Mouse (Mus musculus) embryonic facial prominence, embryonic 11.5 days (tissue): Measurements from ENCODE around the gene Nbeal2. TPM values are rescaled to one million over a fixed set of nuclear protein-coding genes. Genes with fewer than 3 reads are reported as not detected.

Experiments used
- ATAC-seq: fragments of 200-750 bp; cut with Nextera tagmentation; replicated peaks from 2 replicates; pipeline ENCODE4 v1.8.0; 2017; ENCODE audit warnings: low read depth; ENCODE audit not compliant: insufficient number of reproducible peaks, low FRiP score, low TSS enrichment
- DNase-seq: peaks from one replicate; pipeline ENCODE4 v3.0.0-alpha.2; 2015; ENCODE audit warnings: low spot score
- H3K27ac ChIP-seq: fragments of 300-500 bp; sonication (generic); replicated peaks from 2 replicates; pipeline ENCODE4 v1.5.1; 2014; ENCODE audit warnings: mild to moderate bottlenecking, low read depth, low read length, control low read depth
- H3K27me3 ChIP-seq: fragments of 300-500 bp; sonication (generic); 2 replicates; pipeline ENCODE4 v1.6.1; 2014; ENCODE audit warnings: mild to moderate bottlenecking, low read length, moderate library complexity, mixed read lengths; ENCODE audit not compliant: control insufficient read depth, insufficient read depth
- H3K36me3 ChIP-seq: fragments of 300-500 bp; sonication (generic); replicated peaks from 2 replicates; pipeline ENCODE4 v1.6.1; 2014; ENCODE audit warnings: low read depth, mild to moderate bottlenecking, low read length, moderate library complexity, mixed read lengths; ENCODE audit not compliant: control insufficient read depth, insufficient read depth
- H3K4me1 ChIP-seq: fragments of 300-500 bp; sonication (generic); 2 replicates; pipeline ENCODE4 v1.6.1; 2014; ENCODE audit warnings: low read length, mixed read lengths; ENCODE audit not compliant: control insufficient read depth, insufficient read depth
- H3K4me2 ChIP-seq: fragments of 300-500 bp; sonication (generic); 2 replicates; pipeline ENCODE4 v1.6.1; 2014; ENCODE audit warnings: low read depth, mild to moderate bottlenecking, control low read depth, low read length, moderate library complexity
- H3K4me3 ChIP-seq: fragments of 300-500 bp; sonication (generic); 2 replicates; pipeline ENCODE4 v1.5.1; 2014; ENCODE audit warnings: low read depth, low read length, control low read depth
- H3K9ac ChIP-seq: fragments of 300-500 bp; sonication (generic); replicated peaks from 2 replicates; pipeline ENCODE4 v1.6.1; 2014; ENCODE audit warnings: mild to moderate bottlenecking, control low read depth, low read length
- H3K9me3 ChIP-seq: fragments of 300-500 bp; sonication (generic); replicated peaks from 2 replicates; pipeline ENCODE4 v1.6.1; 2016; ENCODE audit warnings: mild to moderate bottlenecking, low read length, inconsistent platforms, mixed read lengths; ENCODE audit not compliant: control insufficient read depth
- WGBS: fragments of 180-500 bp; shearing (Covaris S2); extraction: QIAGEN DNeasy Blood & Tissue Kit; methylation state at CpG from one replicate; pipeline ENCODE4 v1.1.7; 2014; 5-methylcytosine and 5-hydroxymethylcytosine counted together
- polyA plus RNA-seq: library from polyadenylated mRNA; unstranded; fragments of >200 nt; fragmentation: Nextera tagmentation; extraction: Ambion mirVana; gene quantifications from 2 replicates; pipeline ENCODE4 v1.2.1, GENCODE M21; 2014

Gene Nbeal2
- polyA plus RNA-seq, 1 experiment from 2014 or later = 0.70 TPM

DNA sequence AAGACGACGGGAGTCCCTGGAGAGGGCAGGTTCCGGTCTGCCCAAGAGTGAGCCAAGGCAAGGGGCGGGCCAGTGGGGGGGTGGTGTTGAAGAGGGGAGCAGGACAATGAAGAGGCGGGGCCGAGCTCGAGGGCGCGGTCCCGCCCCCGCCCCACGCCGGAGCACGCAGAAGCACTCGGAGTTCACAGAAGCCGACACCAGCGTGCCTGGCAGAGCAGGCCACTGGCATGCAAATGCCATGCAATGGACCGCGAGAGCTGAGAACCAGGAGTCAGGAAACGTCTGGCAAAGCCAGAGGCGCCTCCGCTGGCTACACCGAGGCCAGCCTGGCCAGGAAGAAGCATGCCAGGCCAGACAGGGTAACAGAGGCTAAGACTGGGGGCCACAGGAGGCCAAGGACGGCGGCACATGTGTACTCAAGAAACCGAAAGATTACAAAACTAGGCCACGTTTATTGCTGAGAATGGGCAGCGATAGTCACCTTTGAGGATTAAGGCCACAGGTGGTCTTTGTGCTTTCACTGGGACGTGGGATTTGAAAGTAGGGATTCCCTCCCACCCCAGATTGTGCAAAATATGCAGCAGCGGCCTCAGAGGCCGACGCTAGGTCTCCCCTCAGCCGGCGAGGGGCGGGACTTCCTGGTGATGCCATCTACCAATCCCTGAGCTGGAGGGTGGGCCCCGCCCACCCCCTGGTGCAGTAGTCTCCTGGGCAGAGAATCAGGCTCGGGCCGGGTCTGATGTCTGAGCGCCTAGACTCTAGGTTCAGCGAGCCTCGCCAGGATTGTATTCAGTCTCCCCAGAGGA, 29.4 kb downstream of the Nbeal2 start, which contains the start of gene Nradd:
Gene Nradd (minus strand): TSS at position 92 of the 806 bp plus-strand sequence.
- ATAC-seq (peak; percentile 92), DNase-seq (peak; percentile 97)
- Histone ChIP-seq H3K9me3 (no peaks in the 10 kb centered on the region), H3K27ac (peak within 1 kb of the TSS; percentile 66), H3K36me3 (no peaks in the 10 kb centered on the region; the same call in none of the 2 replicates), H3K9ac (peak within 1 kb of the TSS; percentile 73), H3K4me3 (peak within 1 kb of the TSS; percentile 44), H3K4me1 (0 out of 2 replicates have a peak, but pooled peaks cover 2% of the 10 kb centered on the region), H3K27me3 (no peaks in the 10 kb centered on the region), H3K4me2 (peak within 1 kb of the TSS; percentile 87)
- under 1% methylated on average over 41 of the region's 41 CpGs for WGBS

DNA sequence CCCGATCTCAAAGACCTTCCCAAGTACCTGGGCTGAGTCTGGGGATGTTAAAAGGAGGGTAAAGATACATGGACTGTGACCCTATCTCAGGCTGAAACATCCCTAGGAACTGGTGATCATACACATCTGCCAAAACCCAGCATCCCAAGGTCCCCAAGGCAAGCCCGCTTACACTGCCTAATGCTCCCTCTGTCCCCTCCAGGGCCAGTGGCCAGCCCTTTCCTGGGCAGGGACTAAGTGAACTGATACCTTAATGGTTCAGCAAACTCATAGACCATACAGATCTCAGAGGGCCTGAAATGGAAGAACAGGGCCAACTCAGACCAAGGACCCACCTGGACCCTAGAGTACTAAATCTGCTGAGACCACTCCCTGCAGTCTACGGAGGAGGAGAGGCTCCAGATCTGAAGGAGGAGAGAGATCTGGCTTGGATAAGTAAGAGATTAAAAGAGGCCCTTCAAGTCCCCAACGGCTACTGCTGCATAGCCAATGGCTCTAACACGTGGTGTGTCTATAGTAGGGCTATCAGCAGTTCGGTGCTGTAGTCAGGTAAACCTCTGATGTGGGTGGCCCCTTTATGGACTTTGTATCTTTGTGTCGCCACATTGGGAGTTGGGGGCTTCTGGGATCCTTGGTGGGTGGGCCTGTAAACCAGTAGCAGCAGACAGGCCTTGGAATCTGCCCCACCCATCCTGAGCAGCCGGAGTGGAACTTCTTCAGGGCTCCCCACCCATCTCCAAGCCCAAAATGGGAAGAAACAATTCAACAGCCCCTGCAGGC, 30.4 kb downstream of the Nbeal2 start:
- Histone ChIP-seq H3K9me3 (no peaks in the 10 kb centered on the region), H3K27me3 (no peaks in the 10 kb centered on the region), H3K36me3 (peaks cover 5% of the 10 kb centered on the region), H3K4me3 (peak overlapping the region; percentile 44), H3K4me2 (peak overlapping the region; percentile 87), H3K4me1 (0 out of 2 replicates have a peak, but pooled peaks cover 2% of the 10 kb centered on the region), H3K9ac (peak overlapping the region; percentile 73), H3K27ac (peak overlapping the region; percentile 66)
- 48% methylated on average over 8 of the region's 8 CpGs for WGBS
- DNase-seq = peak; percentile 8
- ATAC-seq = no peak

DNA sequence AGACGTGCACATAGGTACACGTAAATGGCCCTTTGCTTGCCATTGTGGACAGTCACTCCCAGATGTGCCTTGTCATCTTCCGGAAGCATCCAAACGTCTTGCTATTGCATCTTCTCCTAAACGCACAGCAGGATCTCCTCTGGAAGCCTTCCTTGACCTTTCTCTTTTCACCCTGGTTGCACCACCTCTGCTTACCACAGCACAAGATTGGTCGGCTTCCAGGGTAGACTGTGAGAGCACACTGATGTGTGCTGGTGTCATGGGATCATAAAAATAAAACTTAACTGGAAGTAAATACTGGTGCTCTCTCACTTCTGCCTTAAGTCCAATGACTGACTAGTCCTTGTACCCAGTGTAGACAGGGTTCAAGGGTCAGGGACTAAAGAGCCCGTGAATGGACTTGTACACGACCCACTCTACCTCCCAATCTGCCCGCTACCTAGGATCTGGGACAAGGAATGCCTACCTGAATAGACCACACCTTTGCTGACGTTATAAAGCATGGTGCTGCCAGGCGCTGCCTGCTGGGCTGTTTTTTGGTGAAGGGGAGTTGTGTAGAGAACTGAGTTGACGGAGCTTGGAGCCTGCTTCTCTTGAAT, 31.2 kb downstream of the Nbeal2 start:
- H3K27ac ChIP-seq = no peak overlapping the region
- ATAC-seq (no peak), DNase-seq (no peak)
- no peaks in the 10 kb centered on the region for H3K9me3 ChIP-seq
- 81% methylated on average over 12 of the region's 12 CpGs for WGBS
- H3K9ac ChIP-seq = no peak overlapping the region
- peaks cover 5% of the 10 kb centered on the region for H3K36me3 ChIP-seq
- H3K27me3 ChIP-seq = no peaks in the 10 kb centered on the region
- no peak overlapping the region for H3K4me3 ChIP-seq
- H3K4me2 ChIP-seq = no peak overlapping the region
- H3K4me1 ChIP-seq = 0 out of 2 replicates have a peak, but pooled peaks cover 2% of the 10 kb centered on the region

DNA sequence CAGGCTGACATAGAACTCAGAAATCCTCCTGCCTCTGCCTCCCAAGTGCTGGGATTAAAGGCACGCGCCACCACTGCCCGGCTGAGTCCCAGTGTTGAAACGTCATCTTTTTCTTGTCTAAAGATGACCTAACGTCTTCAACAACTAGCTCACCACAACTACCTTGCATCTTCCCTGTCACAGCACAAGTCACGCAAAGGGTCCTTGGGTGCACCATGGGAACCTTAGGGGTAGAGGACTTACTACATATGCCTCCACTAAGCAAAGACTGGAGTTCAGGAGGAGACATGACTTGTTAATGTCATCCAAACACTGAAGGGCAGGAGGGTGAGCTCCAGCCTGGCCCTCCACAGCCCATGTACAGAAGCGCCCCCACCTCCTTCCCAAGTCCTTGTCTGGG, 33.3 kb downstream of the Nbeal2 start:
- Histone ChIP-seq H3K4me1 (0 out of 2 replicates have a peak, but pooled peaks cover 2% of the 10 kb centered on the region), H3K9ac (no peak overlapping the region), H3K4me3 (no peak overlapping the region), H3K9me3 (no peaks in the 10 kb centered on the region), H3K27me3 (no peaks in the 10 kb centered on the region), H3K36me3 (peaks cover 12% of the 10 kb centered on the region), H3K27ac (no peak overlapping the region), H3K4me2 (no peak overlapping the region)
- WGBS = 96% methylated on average over 7 of the region's 7 CpGs
- ATAC-seq (no peak), DNase-seq (no peak)

DNA sequence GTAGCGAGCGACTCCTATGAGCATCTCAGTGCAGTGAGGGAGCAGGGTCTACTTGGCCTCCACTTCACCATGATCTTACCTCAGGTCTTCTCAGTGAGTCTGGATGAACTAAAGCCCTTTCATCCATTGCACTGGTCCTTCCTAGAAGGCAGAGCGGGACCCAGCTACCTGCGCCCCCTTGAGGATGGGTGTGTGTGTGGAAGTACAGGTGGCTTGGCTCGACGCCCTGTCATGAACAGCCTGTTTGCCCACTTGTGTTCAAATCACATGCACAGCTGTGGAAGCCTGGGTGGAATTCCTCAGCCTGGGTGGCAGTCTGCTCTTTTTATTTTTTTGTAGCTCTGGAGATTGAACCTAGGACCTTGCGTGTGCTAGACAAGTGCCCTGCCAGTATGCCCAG, 33.8 kb downstream of the Nbeal2 start:
- DNase-seq (peak; percentile 7), ATAC-seq (no peak)
- Histone ChIP-seq H3K36me3 (peaks cover 12% of the 10 kb centered on the region), H3K9ac (no peak overlapping the region), H3K4me1 (0 out of 2 replicates have a peak, but pooled peaks cover 2% of the 10 kb centered on the region), H3K27me3 (no peaks in the 10 kb centered on the region), H3K9me3 (no peaks in the 10 kb centered on the region), H3K27ac (no peak overlapping the region), H3K4me2 (no peak overlapping the region), H3K4me3 (no peak overlapping the region)
- WGBS = 91% methylated on average over 7 of the region's 7 CpGs

DNA sequence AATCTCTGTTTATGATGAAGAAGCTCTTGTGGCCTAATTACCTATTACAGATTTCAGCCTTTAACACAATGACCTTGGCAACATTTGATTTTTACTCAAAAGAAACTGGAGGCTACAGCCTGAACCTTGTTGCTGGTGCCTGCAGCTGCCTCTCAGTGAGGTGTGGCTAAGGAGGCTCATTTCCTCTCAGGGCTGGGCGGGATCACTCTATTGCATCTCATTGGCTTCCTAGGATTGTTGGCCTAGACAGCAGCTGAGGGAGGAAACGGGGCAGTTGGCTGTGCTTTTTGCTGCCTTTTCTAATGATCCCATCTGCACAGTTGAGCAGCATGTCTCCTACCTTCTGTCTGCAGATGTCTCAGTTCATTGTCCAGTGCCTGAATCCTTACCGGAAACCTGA, 36.9 kb downstream of the Nbeal2 start:
- Histone ChIP-seq H3K4me1 (no peaks in the 10 kb centered on the region), H3K4me3 (no peak overlapping the region), H3K9ac (no peak overlapping the region), H3K36me3 (peaks cover 12% of the 10 kb centered on the region), H3K9me3 (no peaks in the 10 kb centered on the region), H3K27me3 (no peaks in the 10 kb centered on the region), H3K4me2 (no peak overlapping the region), H3K27ac (no peak overlapping the region)
- 82% methylated on average over 3 of the region's 3 CpGs for WGBS
- DNase-seq (no peak), ATAC-seq (no peak)

DNA sequence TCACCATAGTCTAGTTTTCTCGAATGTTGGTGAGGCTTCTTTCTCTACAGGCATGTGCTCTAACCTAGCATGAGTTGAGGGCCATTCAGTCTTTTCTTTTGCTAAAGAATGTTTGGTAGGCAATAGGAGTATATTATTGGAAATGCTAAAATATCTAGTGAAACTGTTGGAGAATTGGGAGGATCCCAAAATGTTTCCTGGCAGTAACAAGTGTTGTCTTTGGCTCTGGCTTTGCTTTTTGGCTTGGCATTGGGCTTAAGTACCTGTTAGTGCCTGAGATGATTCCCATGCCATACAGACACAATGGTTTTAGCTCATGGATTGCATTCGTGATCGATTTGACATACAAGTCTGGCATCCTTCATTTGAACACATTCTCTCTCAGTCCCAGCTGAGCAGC, 42.5 kb downstream of the Nbeal2 start:
- no peaks in the 10 kb centered on the region; the same call in none of the 2 replicates for H3K36me3 ChIP-seq
- no peak overlapping the region for H3K27ac ChIP-seq
- DNase-seq (no peak), ATAC-seq (no peak)
- H3K27me3 ChIP-seq = no peaks in the 10 kb centered on the region
- H3K4me3 ChIP-seq = no peak overlapping the region
- no peak overlapping the region for H3K4me2 ChIP-seq
- no peak overlapping the region for H3K9ac ChIP-seq
- 86% methylated on average over 3 of the region's 3 CpGs for WGBS
- H3K9me3 ChIP-seq = no peaks in the 10 kb centered on the region
- no peaks in the 10 kb centered on the region for H3K4me1 ChIP-seq
